Mouse (Mus musculus): ENCODE measurements around the gene Scn10a.

DNA sequence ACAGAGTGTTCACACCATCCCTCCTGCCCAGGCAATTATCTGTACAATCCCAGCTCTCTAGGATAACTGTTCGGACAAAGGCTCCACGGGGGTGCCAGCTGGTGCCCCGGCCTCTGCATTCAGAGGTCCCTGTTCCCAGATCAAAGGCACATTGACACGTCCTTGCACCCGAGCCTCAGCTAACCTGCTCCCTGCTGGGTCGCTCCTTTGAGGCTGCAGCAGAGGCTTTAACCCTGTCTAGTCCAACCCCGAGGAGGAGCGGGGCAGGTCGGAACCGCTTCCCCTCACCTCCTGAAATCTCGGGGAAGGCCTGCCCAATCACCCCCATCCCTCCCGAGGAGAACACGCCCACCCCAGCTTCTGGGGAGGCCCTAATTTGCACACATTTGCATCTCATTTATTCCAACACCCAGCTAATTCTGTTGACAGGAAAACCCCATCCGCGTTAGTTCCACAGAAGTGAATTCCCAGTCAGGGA, 147.7 kb downstream of the Scn10a start:
- TF ChIP-seq POLR2A (IDR thresholded peaks at IDR 0.05; ENCODE audit: borderline replicate concordance, control insufficient read depth, low read depth, low read length) (no peak), CTCF (IDR thresholded peaks at IDR 0.05; ENCODE audit: control insufficient read depth, insufficient read depth, low read length) (no peak)
